Mouse (Mus musculus): Measurements from ENCODE around the gene Scgb1c1. TPM values are rescaled to one million over a fixed set of nuclear protein-coding genes. Genes with fewer than 3 reads are reported as not detected.
"Not testable (repeated sequence)": the region's sequence is repeated elsewhere in the genome, so short reads cannot be mapped to it uniquely, and the experiment has no call there.

The Scgb1c1 gene
- total and polyA plus RNA-seq, 2 experiments from 2014 or later, result not detected

DNA sequence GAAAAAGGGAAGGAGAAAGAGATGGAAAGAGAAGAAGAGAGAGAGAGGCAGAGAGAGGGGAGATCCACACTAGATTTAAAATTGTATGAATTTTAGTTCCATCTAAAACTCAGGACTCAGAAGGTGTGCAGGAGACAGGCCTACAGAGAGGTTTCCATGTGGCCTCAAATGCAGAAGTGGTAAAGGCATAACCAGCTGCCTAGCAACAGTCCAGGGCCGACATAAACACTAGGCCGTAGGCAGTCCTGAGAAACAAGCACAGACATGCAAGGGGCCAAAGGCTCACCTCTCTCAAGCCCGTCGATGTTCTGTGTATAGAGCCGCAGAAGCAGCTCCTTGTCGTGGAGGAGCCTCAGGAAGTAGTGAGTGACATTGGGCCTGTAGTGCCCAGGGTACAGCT, 32.0 kb downstream of the Scgb1c1 start:
- Histone ChIP-seq H3K4me2 (ENCODE audit: low read depth, low read length) (no peak overlapping the region), H3K4me1 (ENCODE audit: insufficient read depth, low read length) (0 out of 2 replicates have a peak, but pooled peaks cover 6% of the 10 kb centered on the region), H3K27me3 (ENCODE audit: insufficient read depth, low read length) (no peaks in the 10 kb centered on the region), H3K9ac (replicated peaks; ENCODE audit: low read length) (no peak overlapping the region), H3K36me3 (ENCODE audit: insufficient read depth, low read length) (peaks cover 21% of the 10 kb centered on the region; the same call in 1 of the 2 replicates), H3K4me3 (ENCODE audit: low read length) (no peak overlapping the region), H3K27ac (no peak overlapping the region), H3K9me3 (ENCODE audit: low read length) (no peaks in the 10 kb centered on the region)
- 91% methylated on average over 6 of the region's 6 CpGs for WGBS
- TF ChIP-seq CTCF (IDR thresholded peaks at IDR 0.05; ENCODE audit: low read depth), result no peak
- no peak for ATAC-seq
- no peak for DNase-seq (ENCODE audit: low spot score)

DNA sequence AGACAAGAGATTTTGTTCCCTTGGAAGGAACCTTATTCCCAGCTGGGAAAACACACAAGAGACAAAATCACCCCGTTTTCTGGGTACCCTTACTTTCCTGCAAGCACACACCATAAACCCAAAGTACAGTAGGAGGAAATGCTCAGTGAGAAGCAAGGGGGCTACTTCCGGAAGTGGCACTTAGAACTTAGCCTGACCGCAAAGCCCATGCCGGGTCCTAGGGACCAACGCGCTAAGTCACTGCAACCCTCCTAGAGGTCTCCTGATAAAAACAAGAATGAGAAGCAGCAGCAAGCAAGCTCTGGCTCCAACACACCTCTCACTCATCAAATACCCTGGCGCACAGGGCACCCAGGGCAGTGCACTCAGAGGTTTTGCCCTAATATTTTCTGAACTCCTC, 34.0 kb downstream of the Scgb1c1 start:
- Histone ChIP-seq H3K9me3 (ENCODE audit: low read length) (no peaks in the 10 kb centered on the region), H3K4me2 (ENCODE audit: low read depth, low read length) (no peak overlapping the region), H3K4me3 (ENCODE audit: low read length) (no peak overlapping the region), H3K36me3 (ENCODE audit: insufficient read depth, low read length) (peaks cover 21% of the 10 kb centered on the region; the same call in 1 of the 2 replicates), H3K27ac (no peak overlapping the region), H3K9ac (replicated peaks; ENCODE audit: low read length) (no peak overlapping the region), H3K27me3 (ENCODE audit: insufficient read depth, low read length) (no peaks in the 10 kb centered on the region), H3K4me1 (ENCODE audit: insufficient read depth, low read length) (0 out of 2 replicates have a peak, but pooled peaks cover 6% of the 10 kb centered on the region)
- TF ChIP-seq CTCF (IDR thresholded peaks at IDR 0.05; ENCODE audit: low read depth), result no peak
- WGBS, result 91% methylated on average over 7 of the region's 7 CpGs
- no peak for DNase-seq (ENCODE audit: low spot score)
- no peak for ATAC-seq

DNA sequence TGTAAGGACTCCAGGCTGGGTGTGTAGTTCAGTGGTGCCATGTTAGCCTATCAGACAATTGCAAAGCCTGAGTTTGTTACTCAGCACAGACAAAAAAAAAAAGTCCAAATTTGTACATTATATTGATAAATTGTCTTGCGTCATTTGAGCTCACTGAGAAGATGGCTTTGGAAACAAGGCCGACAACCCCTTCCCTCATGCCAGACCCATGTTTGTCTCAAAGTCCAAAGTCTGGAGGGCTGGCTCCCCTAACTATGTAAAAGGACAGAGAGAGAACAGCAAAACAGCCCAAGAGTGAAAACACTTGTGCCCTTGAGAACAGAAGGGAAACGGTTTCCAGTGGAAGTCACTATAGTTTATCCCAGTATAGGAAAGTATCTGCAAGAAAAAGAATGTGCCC, 35.1 kb downstream of the Scgb1c1 start:
- 84% methylated on average over 3 of the region's 3 CpGs for WGBS
- peaks cover 15% of the 10 kb centered on the region; the same call in 1 of the 2 replicates for H3K36me3 ChIP-seq (ENCODE audit: insufficient read depth, low read length)
- no peak overlapping the region for H3K27ac ChIP-seq
- no peaks in the 10 kb centered on the region for H3K9me3 ChIP-seq (ENCODE audit: low read length)
- no peak overlapping the region for H3K4me3 ChIP-seq (ENCODE audit: low read length)
- H3K4me1 ChIP-seq (ENCODE audit: insufficient read depth, low read length), result 0 out of 2 replicates have a peak, but pooled peaks cover 6% of the 10 kb centered on the region
- no peak overlapping the region for H3K9ac ChIP-seq (replicated peaks; ENCODE audit: low read length)
- H3K27me3 ChIP-seq (ENCODE audit: insufficient read depth, low read length), result no peaks in the 10 kb centered on the region
- ATAC-seq (no peak), DNase-seq (ENCODE audit: low spot score) (no peak)
- H3K4me2 ChIP-seq (ENCODE audit: low read depth, low read length), result peak overlapping the region; percentile 78
- no peak for TF ChIP-seq CTCF (IDR thresholded peaks at IDR 0.05; ENCODE audit: low read depth)

DNA sequence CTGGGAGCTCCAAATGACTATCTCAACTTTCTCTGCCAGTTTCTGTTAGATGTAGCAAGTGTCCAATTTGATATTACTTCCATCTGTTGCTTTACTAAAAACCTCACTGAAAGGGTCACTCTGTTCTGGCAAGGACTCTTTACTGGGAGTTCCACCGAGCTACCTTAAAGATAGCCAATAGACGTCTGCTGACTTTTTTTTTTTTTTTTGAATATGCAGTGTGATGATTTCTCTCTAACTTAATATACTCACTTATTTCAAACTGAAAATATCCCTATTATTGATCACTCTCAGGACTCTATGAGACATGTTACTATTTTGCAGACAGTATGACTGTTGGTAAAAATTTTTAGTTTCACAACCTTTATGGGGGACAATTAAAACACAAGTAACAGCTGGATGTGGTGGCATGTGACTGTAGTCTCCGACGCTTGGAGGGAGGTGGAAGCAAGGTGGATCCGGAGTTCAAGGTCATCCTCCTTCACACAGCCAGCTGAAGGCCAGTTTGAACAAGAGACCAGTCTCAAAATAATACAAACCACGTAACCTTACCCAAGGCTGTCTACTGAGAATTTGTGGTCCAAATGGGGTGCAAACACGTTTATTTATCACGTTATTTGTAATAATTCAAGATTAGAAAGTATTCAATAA, 35.6 kb downstream of the Scgb1c1 start:
- DNase-seq (ENCODE audit: low spot score), result no peak
- TF ChIP-seq CTCF (IDR thresholded peaks at IDR 0.05; ENCODE audit: low read depth), result no peak
- Histone ChIP-seq H3K9ac (replicated peaks; ENCODE audit: low read length) (peak overlapping the region; percentile 84), H3K27me3 (ENCODE audit: insufficient read depth, low read length) (no peaks in the 10 kb centered on the region), H3K4me3 (ENCODE audit: low read length) (peak overlapping the region; percentile 91), H3K36me3 (ENCODE audit: insufficient read depth, low read length) (peaks cover 13% of the 10 kb centered on the region; the same call in 1 of the 2 replicates), H3K27ac (peak overlapping the region; percentile 90; the same call in 1 of the 2 replicates), H3K4me2 (ENCODE audit: low read depth, low read length) (peak overlapping the region; percentile 78), H3K9me3 (ENCODE audit: low read length) (no peaks in the 10 kb centered on the region), H3K4me1 (ENCODE audit: insufficient read depth, low read length) (0 out of 2 replicates have a peak, but pooled peaks cover 6% of the 10 kb centered on the region)
- 15% methylated on average over 8 of the region's 8 CpGs for WGBS
- no peak for ATAC-seq

DNA sequence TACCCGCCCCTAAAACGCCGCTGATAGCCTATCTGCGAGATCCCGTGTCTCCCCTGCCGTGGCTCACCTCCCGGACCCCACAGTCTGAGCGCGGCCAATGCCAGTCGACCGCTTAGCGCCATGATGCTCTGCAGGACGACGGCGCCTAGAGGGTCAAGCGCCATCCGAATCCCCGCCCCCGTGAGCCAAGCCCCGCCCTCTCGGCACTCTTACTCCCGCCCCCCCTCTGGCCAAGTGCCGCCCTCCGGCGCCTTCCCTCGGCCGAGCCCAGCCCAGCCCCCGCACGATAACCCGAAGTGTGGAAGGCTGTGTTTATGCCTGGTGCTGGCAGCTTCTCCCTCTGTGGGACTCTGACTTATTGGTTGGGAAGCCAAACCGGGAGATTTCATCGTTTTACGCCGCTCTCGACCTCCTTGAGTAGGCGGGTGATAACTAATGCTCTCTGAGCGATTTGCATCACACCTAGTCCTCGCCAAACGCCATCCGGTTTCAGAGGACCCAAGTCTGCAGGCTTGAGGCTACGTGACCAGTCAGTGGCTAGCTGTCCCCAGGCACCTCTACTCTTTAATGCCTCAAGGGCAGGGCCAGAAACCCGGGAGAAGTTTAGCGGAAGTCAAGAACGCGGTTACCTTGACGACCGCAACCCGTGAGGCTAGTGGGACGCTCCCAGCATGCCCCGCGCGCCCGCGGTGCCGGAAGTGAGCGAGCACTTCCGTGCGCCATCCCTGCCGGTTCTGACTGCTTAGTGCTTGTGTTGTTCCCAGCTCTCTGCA, 36.5 kb downstream of the Scgb1c1 start, which contains the start of the genes Psmd13 and Sirt3:
Gene Psmd13 (plus strand): TSS at position 273 of the 773 bp plus-strand sequence.
Gene Sirt3 (minus strand): TSS at position 614 of the 773 bp plus-strand sequence.
- no peaks in the 10 kb centered on the region for H3K27me3 ChIP-seq (ENCODE audit: insufficient read depth, low read length)
- peak within 1 kb of the TSS; percentile 84 for H3K9ac ChIP-seq (replicated peaks; ENCODE audit: low read length)

DNA sequence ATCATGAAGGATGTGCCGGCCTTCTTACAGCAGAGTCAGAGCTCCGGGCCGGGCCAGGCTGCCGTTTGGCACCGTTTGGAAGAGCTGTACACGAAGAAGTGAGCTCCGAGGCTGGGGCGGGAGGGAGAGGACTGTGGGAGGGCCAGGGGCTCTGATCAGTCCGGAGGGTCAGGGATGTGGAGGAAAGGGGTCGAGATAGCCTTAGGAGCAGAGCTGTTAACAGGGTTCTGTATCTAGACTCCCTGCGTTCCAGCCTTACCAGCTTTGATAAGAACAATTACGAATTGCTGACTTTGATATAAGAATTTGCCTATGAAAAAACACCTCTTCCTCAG, 37.1 kb downstream of the Scgb1c1 start:
- no peak for TF ChIP-seq CTCF (IDR thresholded peaks at IDR 0.05; ENCODE audit: low read depth)
- Histone ChIP-seq H3K27ac (peak overlapping the region; percentile 90), H3K4me3 (ENCODE audit: low read length) (peak overlapping the region; percentile 91), H3K9ac (replicated peaks; ENCODE audit: low read length) (peak overlapping the region; percentile 84), H3K9me3 (ENCODE audit: low read length) (no peaks in the 10 kb centered on the region), H3K36me3 (ENCODE audit: insufficient read depth, low read length) (peaks cover 17% of the 10 kb centered on the region), H3K4me1 (ENCODE audit: insufficient read depth, low read length) (0 out of 2 replicates have a peak, but pooled peaks cover 6% of the 10 kb centered on the region), H3K27me3 (ENCODE audit: insufficient read depth, low read length) (no peaks in the 10 kb centered on the region), H3K4me2 (ENCODE audit: low read depth, low read length) (peak overlapping the region; percentile 78)
- WGBS, result under 1% methylated on average over 12 of the region's 12 CpGs
- ATAC-seq (peak; percentile 70), DNase-seq (ENCODE audit: low spot score) (no peak)

More for the DNA sequence above, 36.5 kb downstream of the Scgb1c1 start, which contains the start of the genes Psmd13 and Sirt3:
- H3K4me2 ChIP-seq (ENCODE audit: low read depth, low read length), result peak within 1 kb of the TSS; percentile 78
- H3K36me3 ChIP-seq (ENCODE audit: insufficient read depth, low read length), result peaks cover 17% of the 10 kb centered on the region; the same call in 1 of the 2 replicates
- DNase-seq (ENCODE audit: low spot score) (peak; percentile 98), ATAC-seq (peak; percentile 96)
- H3K4me3 ChIP-seq (ENCODE audit: low read length), result peak within 1 kb of the TSS; percentile 91
- H3K27ac ChIP-seq, result peak within 1 kb of the TSS; percentile 90
- 0 out of 2 replicates have a peak, but pooled peaks cover 6% of the 10 kb centered on the region for H3K4me1 ChIP-seq (ENCODE audit: insufficient read depth, low read length)
- under 1% methylated on average over 57 of the region's 59 CpGs for WGBS
- no peak for TF ChIP-seq CTCF (IDR thresholded peaks at IDR 0.05; ENCODE audit: low read depth)
- no peaks in the 10 kb centered on the region for H3K9me3 ChIP-seq (ENCODE audit: low read length)

DNA sequence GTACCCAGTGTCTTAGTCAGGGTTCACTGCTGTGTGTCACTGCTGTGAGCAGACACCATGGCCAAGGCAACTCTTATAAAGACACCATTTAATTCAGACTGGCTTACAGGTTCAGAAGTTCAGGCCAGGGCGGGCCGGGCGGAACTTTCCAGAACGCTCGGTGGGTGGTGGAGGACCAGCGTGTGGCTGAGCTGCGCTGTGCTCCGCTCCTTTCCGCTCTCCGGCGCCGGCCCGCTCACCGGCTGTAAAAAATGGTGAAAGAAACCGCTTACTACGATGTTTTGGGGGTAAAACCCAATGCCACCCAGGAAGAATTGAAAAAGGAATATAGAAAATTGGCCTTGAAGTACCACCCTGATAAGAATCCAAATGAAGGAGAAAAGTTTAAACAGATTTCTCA, 45.3 kb downstream of the Scgb1c1 start:
- not testable (repeated sequence) for H3K9me3 ChIP-seq (ENCODE audit: low read length)

More for the DNA sequence above, 45.3 kb downstream of the Scgb1c1 start:
- not testable (repeated sequence) for H3K27ac ChIP-seq; H3K4me2 ChIP-seq (ENCODE audit: low read depth, low read length); ATAC-seq; H3K4me1 ChIP-seq (ENCODE audit: insufficient read depth, low read length); DNase-seq (ENCODE audit: low spot score); H3K27me3 ChIP-seq (ENCODE audit: insufficient read depth, low read length); H3K9ac ChIP-seq (replicated peaks; ENCODE audit: low read length); H3K4me3 ChIP-seq (ENCODE audit: low read length)
- WGBS, result 97% methylated on average over 16 of the region's 16 CpGs
- peaks cover 69% of the 10 kb centered on the region for H3K36me3 ChIP-seq (ENCODE audit: insufficient read depth, low read length)
